ENCODE assay signal across 8 mouse cellular contexts in genomic region chr12:108208726-108209438, GRCm38 (mm10). TPM values are rescaled to one million over a fixed set of nuclear protein-coding genes. Genes with fewer than 3 reads are reported as not detected.
DNase-seq lines count a peak whose midpoint lies in the region; ATAC-seq and TF ChIP-seq lines count a peak whose summit lies in the region.

No protein-coding gene starts in this region.

- no peak overlapping the region for H3K4me3 ChIP-seq in G1E (ENCODE audit: low read depth, low read length)
- no peak overlapping the region for H3K4me3 ChIP-seq in forebrain, embryonic 15.5 days
- no peak overlapping the region for H3K4me3 ChIP-seq in layer of hippocampus, adult 2 months
- H3K4me3 ChIP-seq in lung, postnatal 0 days (ENCODE audit: low read depth, low read length), result no peak overlapping the region

- peak; percentile 65 for DNase-seq in G1E (ENCODE audit: low spot score)
- DNase-seq in brain, embryonic 14.5 days (ENCODE audit: low read depth), result peak; percentile 80
- peak; percentile 80 to 81 for DNase-seq in heart, postnatal 36 days
- peak; percentile 48 to 65 for DNase-seq in layer of hippocampus, adult 2 months (ENCODE audit: low spot score in 2 of 2)
- DNase-seq in lung, postnatal 0 days (ENCODE audit: low spot score), result peak; percentile 78
- DNase-seq in retina, embryonic 14.5 days (ENCODE audit: low spot score), result peak; percentile 90
- peak; percentile 60 to 73 for DNase-seq in urinary bladder, postnatal 36 days (ENCODE audit: low spot score in 2 of 2)

- WGBS in forebrain, embryonic 15.5 days, result 32% methylated on average over 13 of the region's 13 CpGs
- 26% methylated on average over 13 of the region's 13 CpGs for WGBS in lung, postnatal 0 days

- TF ChIP-seq EP300 in lung, postnatal 0 days (IDR thresholded peaks at IDR 0.05), result no peak

- H3K9me3 ChIP-seq in G1E (replicated peaks), result peaks cover 43% of the 10 kb centered on the region
- H3K9me3 ChIP-seq in forebrain, embryonic 15.5 days, result no peaks in the 10 kb centered on the region
- no peaks in the 10 kb centered on the region for H3K9me3 ChIP-seq in lung, postnatal 0 days (ENCODE audit: low read length)

- no peak overlapping the region for H3K9ac ChIP-seq in forebrain, embryonic 15.5 days (replicated peaks)
- H3K9ac ChIP-seq in lung, postnatal 0 days (replicated peaks; ENCODE audit: low read depth), result no peak overlapping the region

- no peak for TF ChIP-seq POLR2A in brain, embryonic 14.5 days (IDR thresholded peaks at IDR 0.05; ENCODE audit: borderline replicate concordance, extremely low read depth, insufficient read depth, insufficient read length, poor library complexity, severe bottlenecking)

- TF ChIP-seq CTCF in G1E (IDR thresholded peaks at IDR 0.05; ENCODE audit: low read depth, low read length), result peak; percentile 77
- TF ChIP-seq CTCF in brain, embryonic 14.5 days (IDR thresholded peaks at IDR 0.05; ENCODE audit: borderline replicate concordance, extremely low read depth, insufficient read depth, insufficient read length), result peak; percentile 92
- TF ChIP-seq CTCF in layer of hippocampus, adult 2 months (conservative IDR thresholded peaks at IDR 0.05), result peak; percentile 91
- TF ChIP-seq CTCF in lung, postnatal 0 days (IDR thresholded peaks at IDR 0.05), result peak; percentile 89

- no peak overlapping the region for H3K4me2 ChIP-seq in forebrain, embryonic 15.5 days (replicated peaks)
- H3K4me2 ChIP-seq in lung, postnatal 0 days (replicated peaks; ENCODE audit: low read depth, low read length), result no peak overlapping the region

- no peaks in the 10 kb centered on the region; the same call in 1 of the 2 replicates for H3K27me3 ChIP-seq in G1E (ENCODE audit: insufficient read depth, low read length)
- H3K27me3 ChIP-seq in forebrain, embryonic 15.5 days, result no peaks in the 10 kb centered on the region
- no peaks in the 10 kb centered on the region for H3K27me3 ChIP-seq in lung, postnatal 0 days (replicated peaks; ENCODE audit: insufficient read depth, low read length)

- H3K36me3 ChIP-seq in G1E (replicated peaks), result peaks cover 26% of the 10 kb centered on the region
- H3K36me3 ChIP-seq in forebrain, embryonic 15.5 days, result peaks cover 13% of the 10 kb centered on the region
- no peaks in the 10 kb centered on the region for H3K36me3 ChIP-seq in lung, postnatal 0 days (ENCODE audit: insufficient read depth, low read length)

- H3K27ac ChIP-seq in forebrain, embryonic 15.5 days (replicated peaks), result peak overlapping the region; percentile 11; the same call in 1 of the 2 replicates
- H3K27ac ChIP-seq in layer of hippocampus, adult 2 months, result no peak overlapping the region
- no peak overlapping the region for H3K27ac ChIP-seq in lung, postnatal 0 days (ENCODE audit: low read length)

- 0 out of 2 replicates have a peak, but pooled peaks have one; percentile 17 for ATAC-seq in G1E (ENCODE audit: extremely low read depth, insufficient number of reproducible peaks, low FRiP score, poor library complexity, severe bottlenecking)
- ATAC-seq in forebrain, embryonic 15.5 days (replicated peaks), result peak; percentile 29; the same call in 1 of the 2 replicates
- ATAC-seq in lung, postnatal 0 days, result peak; percentile 59

- peaks cover 3% of the 10 kb centered on the region; the same call in 1 of the 2 replicates for H3K4me1 ChIP-seq in G1E (ENCODE audit: insufficient read depth, low read depth, low read length)
- peaks cover 26% of the 10 kb centered on the region for H3K4me1 ChIP-seq in forebrain, embryonic 15.5 days
- no peaks in the 10 kb centered on the region for H3K4me1 ChIP-seq in lung, postnatal 0 days (ENCODE audit: insufficient read depth, low read depth, low read length)

- intact Hi-C loops in heart, postnatal 36 days (cut with DNase I), result loop anchor here (1.0 to 5.0 kb wide), 3 partner anchors 84 to 303 kb away; no protein-coding TSS in a partner anchor

RNA-seq across cellular contexts. Expression of gene Ccnk, which starts 29.5 kb away (rescaled TPM):
- total RNA-seq in G1E (2014; fragmentation: Nextera tagmentation), result 214 and 263 TPM in 2 replicates
- 13.9 and 14.3 TPM in 2 replicates for total RNA-seq in G1E (2017)
- 206 and 220 TPM in 2 replicates for polyA plus RNA-seq in G1E (2012)
- polyA plus RNA-seq in brain, embryonic 14.5 days (2012; rRNA removed), result 28.2 and 41.3 TPM in 2 replicates
- 3.3 and 3.7 TPM in 2 replicates for polyA plus RNA-seq in forebrain, embryonic 15.5 days (2015; fragmentation: Nextera tagmentation; extraction: Ambion mirVana)
- total RNA-seq in heart, postnatal 36 days (2021), result 10 to 100 TPM; 28.8 to 30.5 TPM
- total RNA-seq in layer of hippocampus, adult 2 months (2021), result 10 to 100 TPM; 29.6 to 30.8 TPM
- polyA plus RNA-seq in lung, postnatal 0 days (2015; fragmentation: Nextera tagmentation; extraction: Ambion mirVana), result 2.0 and 2.5 TPM in 2 replicates

RNA-seq across cellular contexts. Expression of gene Setd3, which starts 29.8 kb away (rescaled TPM):
- total RNA-seq in G1E (2014; fragmentation: Nextera tagmentation) (84.2 and 95.0 TPM in 2 replicates), G1E (2017) (107 and 114 TPM in 2 replicates)
- polyA plus RNA-seq in G1E (2012), result 16.6 and 18.8 TPM in 2 replicates
- polyA plus RNA-seq in brain, embryonic 14.5 days (2012; rRNA removed), result 65.5 and 72.6 TPM in 2 replicates
- 98.3 and 108 TPM in 2 replicates for polyA plus RNA-seq in forebrain, embryonic 15.5 days (2015; fragmentation: Nextera tagmentation; extraction: Ambion mirVana)
- 10 to 100 TPM; 83.9 to 91.6 TPM for total RNA-seq in heart, postnatal 36 days (2021)
- 100 to 1,000 TPM; 148 to 154 TPM for total RNA-seq in layer of hippocampus, adult 2 months (2021)
- polyA plus RNA-seq in lung, postnatal 0 days (2015; fragmentation: Nextera tagmentation; extraction: Ambion mirVana), result 60.3 and 71.9 TPM in 2 replicates
